Mouse (Mus musculus) heart, postnatal 0 days (tissue): ENCODE results near the gene Ppp1r15a. TPM values are rescaled to one million over a fixed set of nuclear protein-coding genes. Genes with fewer than 3 reads are reported as not detected.
A peak's percentile ranks its signal among the peaks of the same experiment; 100 is the strongest.

Source experiments
- ATAC-seq: fragments of 200-750 bp; cut with Nextera tagmentation; 2 replicates; pipeline ENCODE4 v1.8.0; 2017; ENCODE audit warnings: low read depth, moderate number of reproducible peaks, moderate library complexity; ENCODE audit not compliant: insufficient read depth
- DNase-seq: peaks from one replicate; pipeline ENCODE4 v3.0.0-alpha.2; 2016; ENCODE audit warnings: low spot score
- H3K27ac ChIP-seq: fragments of 300-500 bp; sonication (generic); 2 replicates; pipeline ENCODE4 v1.5.1; 2014; ENCODE audit warnings: low read depth, mild to moderate bottlenecking
- H3K27me3 ChIP-seq: fragments of 300-500 bp; sonication (generic); 2 replicates; pipeline ENCODE4 v1.6.1; 2014; ENCODE audit warnings: low read length, mixed read lengths; ENCODE audit not compliant: control insufficient read depth, insufficient read depth
- H3K36me3 ChIP-seq: fragments of 300-500 bp; sonication (generic); replicated peaks from 2 replicates; pipeline ENCODE4 v1.6.1; 2014; ENCODE audit warnings: low read length, mixed read lengths; ENCODE audit not compliant: control insufficient read depth, insufficient read depth
- H3K4me1 ChIP-seq: fragments of 300-500 bp; sonication (generic); 2 replicates; pipeline ENCODE4 v1.6.1; 2014; ENCODE audit warnings: antibody characterized with exemption; ENCODE audit not compliant: control insufficient read depth, insufficient read depth
- H3K4me2 ChIP-seq: fragments of 300-500 bp; sonication (generic); 2 replicates; pipeline ENCODE4 v1.6.1; 2014; ENCODE audit warnings: low read depth, mild to moderate bottlenecking, low read length, moderate library complexity
- H3K4me3 ChIP-seq: fragments of 300-500 bp; sonication (generic); 2 replicates; pipeline ENCODE4 v1.5.1; 2014; ENCODE audit warnings: low read depth, low read length
- H3K9ac ChIP-seq: fragments of 300-500 bp; sonication (generic); replicated peaks from 2 replicates; pipeline ENCODE4 v1.6.1; 2014; ENCODE audit warnings: low read depth, low read length, mixed read lengths
- H3K9me3 ChIP-seq: fragments of 300-500 bp; sonication (generic); replicated peaks from 2 replicates; pipeline ENCODE4 v1.6.1; 2016; ENCODE audit warnings: low read length; ENCODE audit not compliant: control insufficient read depth
- CTCF ChIP-seq: IDR thresholded peaks from 2 replicates; pipeline ENCODE4 v1.5.1; 2016; ENCODE audit warnings: antibody characterized with exemption, control low read depth, low read depth
- EP300 ChIP-seq: IDR thresholded peaks from 2 replicates; pipeline ENCODE4 v1.6.1; 2016; ENCODE audit warnings: antibody characterized with exemption, low read depth
- WGBS: fragments of 180-500 bp; shearing (Covaris S2); extraction: QIAGEN DNeasy Blood & Tissue Kit; methylation state at CpG from one replicate; pipeline ENCODE4 v1.1.7; 2014; 5-methylcytosine and 5-hydroxymethylcytosine counted together
- polyA plus RNA-seq: library from polyadenylated mRNA; unstranded; fragments of >200 nt; fragmentation: Nextera tagmentation; extraction: Ambion mirVana; gene quantifications from 2 replicates; pipeline ENCODE4 v1.2.1, GENCODE M21; 2015
- total RNA-seq: library from RNA; depleted of rRNA; stranded (reverse); fragments of >200 nt; gene quantifications from 2 replicates; pipeline ENCODE4 v1.2.3, GENCODE M21; 2014; ENCODE audit warnings: low replicate concordance

Gene Ppp1r15a
- total and polyA plus RNA-seq, 2 experiments from 2014 or later: 10.6 to 22.8 TPM

- no peaks in the 10 kb centered on the region for H3K27me3 ChIP-seq
- ATAC-seq (no peak), DNase-seq (no peak)
- no peak for TF ChIP-seq CTCF
- TF ChIP-seq EP300: no peak
- H3K27ac ChIP-seq: no peak overlapping the region
- H3K9ac ChIP-seq: no peak overlapping the region
- H3K9me3 ChIP-seq: no peaks in the 10 kb centered on the region
- peaks cover 11% of the 10 kb centered on the region; the same call in 1 of the 2 replicates for H3K4me1 ChIP-seq
- H3K4me2 ChIP-seq: no peak overlapping the region
- peaks cover 58% of the 10 kb centered on the region for H3K36me3 ChIP-seq
- H3K4me3 ChIP-seq: no peak overlapping the region
- WGBS: 81% methylated on average over 9 of the region's 9 CpGs
These were observed 31.5 kb downstream of the Ppp1r15a start for GRCm38 (mm10) chr7:45494548-45494947.

GRCm38 (mm10) chr7:45492951-45493350 is 33.1 kb downstream of the Ppp1r15a start:
- Histone ChIP-seq H3K9me3 (no peaks in the 10 kb centered on the region), H3K27ac (peak overlapping the region; percentile 67), H3K4me2 (no peak overlapping the region), H3K4me1 (peaks cover 11% of the 10 kb centered on the region; the same call in 1 of the 2 replicates), H3K9ac (no peak overlapping the region), H3K36me3 (peaks cover 44% of the 10 kb centered on the region), H3K27me3 (no peaks in the 10 kb centered on the region), H3K4me3 (no peak overlapping the region)
- peak; percentile 20 for DNase-seq
- peak; percentile 60 for ATAC-seq
- no peak for TF ChIP-seq CTCF
- TF ChIP-seq EP300: no peak
- WGBS: 59% methylated on average over 5 of the region's 5 CpGs

- H3K4me2 ChIP-seq: no peak overlapping the region
- H3K36me3 ChIP-seq: peaks cover 38% of the 10 kb centered on the region
- DNase-seq (no peak), ATAC-seq (no peak)
- no peaks in the 10 kb centered on the region for H3K9me3 ChIP-seq
- TF ChIP-seq CTCF: no peak
- no peak for TF ChIP-seq EP300
- peaks cover 11% of the 10 kb centered on the region; the same call in 1 of the 2 replicates for H3K4me1 ChIP-seq
- no peak overlapping the region for H3K9ac ChIP-seq
- WGBS: 90% methylated on average over 8 of the region's 8 CpGs
- no peak overlapping the region for H3K4me3 ChIP-seq
- peak overlapping the region; percentile 67; the same call in 1 of the 2 replicates for H3K27ac ChIP-seq
- H3K27me3 ChIP-seq: no peaks in the 10 kb centered on the region
These were observed 33.7 kb downstream of the Ppp1r15a start for GRCm38 (mm10) chr7:45492225-45492844.

GRCm38 (mm10) chr7:45491264-45491663 is 34.8 kb downstream of the Ppp1r15a start:
- DNase-seq (no peak), ATAC-seq (no peak)
- WGBS: 27% methylated on average over 3 of the region's 3 CpGs
- Histone ChIP-seq H3K27me3 (no peaks in the 10 kb centered on the region), H3K9ac (no peak overlapping the region), H3K36me3 (peaks cover 29% of the 10 kb centered on the region), H3K27ac (no peak overlapping the region), H3K4me1 (peaks cover 11% of the 10 kb centered on the region; the same call in 1 of the 2 replicates), H3K4me2 (no peak overlapping the region), H3K4me3 (no peak overlapping the region), H3K9me3 (no peaks in the 10 kb centered on the region)
- TF ChIP-seq CTCF: no peak
- no peak for TF ChIP-seq EP300

- H3K36me3 ChIP-seq: peaks cover 29% of the 10 kb centered on the region
- 0 out of 2 replicates have a peak, but pooled peaks have one; percentile 15 for ATAC-seq
These were observed 35.2 kb downstream of the Ppp1r15a start for GRCm38 (mm10) chr7:45490822-45491221.

More at GRCm38 (mm10) chr7:45490822-45491221, 35.2 kb downstream of the Ppp1r15a start:
- Histone ChIP-seq H3K27me3 (no peaks in the 10 kb centered on the region), H3K9ac (no peak overlapping the region), H3K27ac (no peak overlapping the region), H3K4me1 (peaks cover 11% of the 10 kb centered on the region; the same call in 1 of the 2 replicates), H3K9me3 (no peaks in the 10 kb centered on the region), H3K4me2 (no peak overlapping the region), H3K4me3 (no peak overlapping the region)
- TF ChIP-seq CTCF (no peak), EP300 (no peak)
- DNase-seq: no peak
- 38% methylated on average over 9 of the region's 9 CpGs for WGBS
